Mouse (Mus musculus) midbrain, embryonic 15.5 days (tissue): ENCODE results near the gene Klhl8. TPM values are rescaled to one million over a fixed set of nuclear protein-coding genes. Genes with fewer than 3 reads are reported as not detected.

Source experiments
- ATAC-seq: fragments of 200-750 bp; cut with Nextera tagmentation; replicated peaks from 2 replicates; pipeline ENCODE4 v1.8.0; 2017; ENCODE audit warnings: moderate TSS enrichment
- H3K27ac ChIP-seq: fragments of 300-500 bp; sonication (generic); 2 replicates; pipeline ENCODE4 v1.5.1; 2015; ENCODE audit warnings: mild to moderate bottlenecking, inconsistent platforms
- H3K27me3 ChIP-seq: fragments of 300-500 bp; sonication (generic); replicated peaks from 2 replicates; pipeline ENCODE4 v1.6.1; 2015; ENCODE audit warnings: inconsistent platforms
- H3K36me3 ChIP-seq: fragments of 300-500 bp; sonication (generic); replicated peaks from 2 replicates; pipeline ENCODE4 v1.6.1; 2015; ENCODE audit warnings: inconsistent platforms
- H3K4me1 ChIP-seq: fragments of 300-500 bp; sonication (generic); 2 replicates; pipeline ENCODE4 v1.6.1; 2015; ENCODE audit warnings: inconsistent platforms
- H3K4me2 ChIP-seq: fragments of 300-500 bp; sonication (generic); 2 replicates; pipeline ENCODE4 v1.6.1; 2015; ENCODE audit warnings: inconsistent platforms, mild to moderate bottlenecking, moderate library complexity
- H3K4me3 ChIP-seq: fragments of 300-500 bp; sonication (generic); 2 replicates; pipeline ENCODE4 v1.5.1; 2015; ENCODE audit warnings: mild to moderate bottlenecking, inconsistent platforms
- H3K9ac ChIP-seq: fragments of 300-500 bp; sonication (generic); 2 replicates; pipeline ENCODE4 v1.6.1; 2015; ENCODE audit warnings: mild to moderate bottlenecking, inconsistent platforms
- H3K9me3 ChIP-seq: fragments of 300-500 bp; sonication (generic); 2 replicates; pipeline ENCODE4 v1.6.1; 2016; ENCODE audit warnings: inconsistent platforms
- WGBS: fragments of 180-500 bp; shearing (Covaris S2); methylation state at CpG from one replicate; pipeline ENCODE4 v1.1.7; 2015; ENCODE audit warnings: mixed read lengths; 5-methylcytosine and 5-hydroxymethylcytosine counted together
- polyA plus RNA-seq: library from polyadenylated mRNA; unstranded; fragments of >200 nt; fragmentation: Nextera tagmentation; extraction: Ambion mirVana; gene quantifications from 2 replicates; pipeline ENCODE4 v1.2.1, GENCODE M21; 2015

Klhl8 gene
- polyA plus RNA-seq, 1 experiment from 2014 or later: 46.4 TPM

DNA sequence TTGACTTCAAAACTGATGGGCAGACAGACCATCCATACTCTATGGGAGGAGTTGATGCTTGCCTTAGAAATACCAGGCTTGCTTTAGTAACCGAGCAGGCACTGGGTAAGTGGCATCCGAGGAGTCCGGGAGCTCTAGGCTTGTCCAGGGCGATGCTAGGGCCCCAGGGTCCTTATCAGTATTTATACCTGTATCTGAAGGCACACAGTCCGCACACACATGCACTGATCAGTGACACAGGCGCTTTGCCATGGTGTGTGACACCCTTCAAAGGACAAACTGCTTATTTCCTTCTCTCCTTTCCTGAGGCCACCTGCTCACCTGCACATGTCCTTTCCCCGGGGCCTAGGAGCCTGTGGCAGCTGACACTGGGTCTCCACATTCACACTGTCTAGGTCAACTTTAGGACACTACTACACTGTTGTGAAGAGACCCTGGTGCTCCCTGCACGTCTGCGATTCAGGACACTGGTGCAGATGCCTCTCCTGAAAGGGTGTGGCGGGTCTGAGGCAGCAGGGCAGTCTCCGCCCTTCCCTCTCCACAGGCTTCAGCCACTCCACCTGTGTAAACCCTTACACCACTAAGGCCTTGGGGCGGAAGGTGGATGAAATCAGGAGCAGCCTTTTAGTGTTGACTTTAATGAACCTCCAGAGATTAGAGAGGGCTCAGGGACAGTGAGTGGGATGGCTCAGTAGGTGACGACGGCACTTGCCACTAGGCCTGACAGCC, 55.4 kb downstream of the Klhl8 start:
- H3K9ac ChIP-seq: no peak overlapping the region
- peaks cover 11% of the 10 kb centered on the region for H3K4me1 ChIP-seq
- H3K9me3 ChIP-seq: no peaks in the 10 kb centered on the region
- H3K4me2 ChIP-seq: no peak overlapping the region
- H3K4me3 ChIP-seq: no peak overlapping the region
- peak; percentile 57 for ATAC-seq
- H3K27ac ChIP-seq: no peak overlapping the region
- no peaks in the 10 kb centered on the region for H3K36me3 ChIP-seq
- WGBS: 87% methylated on average over 14 of the region's 14 CpGs
- no peaks in the 10 kb centered on the region for H3K27me3 ChIP-seq

DNA sequence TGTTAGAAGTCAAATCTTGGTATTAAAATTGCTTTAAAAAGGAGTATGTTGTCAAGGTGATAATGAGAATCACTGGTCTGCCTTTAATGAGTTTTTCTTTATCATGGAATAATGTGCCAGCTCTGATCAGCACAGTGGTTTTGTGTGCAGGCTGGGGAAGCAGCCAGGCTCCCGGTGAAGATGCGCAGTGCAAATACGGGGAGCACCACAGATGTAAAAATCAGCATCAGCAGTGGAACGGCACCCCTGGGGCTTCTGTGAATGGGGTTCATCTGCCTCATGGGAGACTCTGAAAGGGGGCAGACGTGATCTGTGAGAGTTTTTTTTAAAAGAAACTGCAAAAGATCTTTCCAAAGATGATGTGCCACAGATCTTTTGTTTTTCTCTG, 56.3 kb downstream of the Klhl8 start:
- H3K36me3 ChIP-seq: no peaks in the 10 kb centered on the region
- H3K9me3 ChIP-seq: no peaks in the 10 kb centered on the region
- no peak overlapping the region for H3K4me2 ChIP-seq
- H3K27me3 ChIP-seq: no peaks in the 10 kb centered on the region
- no peak overlapping the region for H3K4me3 ChIP-seq
- H3K9ac ChIP-seq: no peak overlapping the region
- 0 out of 2 replicates have a peak overlapping the region, but pooled peaks have one; percentile 34 for H3K27ac ChIP-seq
- 44% methylated on average over 5 of the region's 5 CpGs for WGBS
- H3K4me1 ChIP-seq: peaks cover 11% of the 10 kb centered on the region
- ATAC-seq: no peak

DNA sequence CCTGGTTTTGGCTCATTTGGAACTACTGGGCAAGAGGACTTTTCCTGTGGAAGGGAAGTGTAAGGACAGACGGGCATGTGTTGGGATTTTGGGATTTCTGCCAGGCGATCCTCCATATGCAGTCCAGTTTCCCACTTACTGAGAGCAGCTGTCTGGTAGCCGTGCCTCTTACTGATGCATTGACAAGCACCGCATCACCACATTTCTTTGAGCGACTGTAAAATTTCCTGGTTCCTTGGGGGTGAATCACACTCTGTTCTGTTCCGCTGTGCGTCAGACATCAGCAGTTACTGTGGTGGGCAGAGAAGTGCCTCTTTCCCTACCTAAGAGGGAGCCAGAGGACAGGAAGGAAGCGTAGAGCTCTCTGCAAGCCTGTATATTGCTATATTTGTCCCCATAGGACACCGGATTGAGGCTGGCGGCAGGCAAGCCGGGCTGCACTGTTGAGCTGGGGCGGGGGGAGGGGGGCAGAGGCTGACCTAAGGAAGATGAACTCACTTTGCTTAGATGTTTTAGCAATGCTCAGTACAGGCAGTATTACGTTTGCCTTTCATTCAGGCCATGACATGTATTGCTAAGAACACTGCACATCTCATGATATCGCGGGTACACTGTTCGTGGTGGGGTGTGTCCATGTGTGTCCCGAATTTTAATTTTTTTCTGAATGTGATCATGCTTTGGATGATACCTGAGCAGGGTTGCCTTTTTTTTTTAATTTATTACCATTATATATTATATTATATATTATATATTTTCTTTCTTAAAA, 56.8 kb downstream of the Klhl8 start:
- peaks cover 11% of the 10 kb centered on the region for H3K4me1 ChIP-seq
- H3K36me3 ChIP-seq: no peaks in the 10 kb centered on the region
- no peaks in the 10 kb centered on the region for H3K27me3 ChIP-seq
- no peaks in the 10 kb centered on the region for H3K9me3 ChIP-seq
- H3K4me2 ChIP-seq: peak overlapping the region; percentile 21; the same call in 1 of the 2 replicates
- H3K9ac ChIP-seq: no peak overlapping the region
- peak overlapping the region; percentile 62 for H3K27ac ChIP-seq
- 55% methylated on average over 17 of the region's 17 CpGs for WGBS
- ATAC-seq: peak; percentile 70
- H3K4me3 ChIP-seq: no peak overlapping the region

DNA sequence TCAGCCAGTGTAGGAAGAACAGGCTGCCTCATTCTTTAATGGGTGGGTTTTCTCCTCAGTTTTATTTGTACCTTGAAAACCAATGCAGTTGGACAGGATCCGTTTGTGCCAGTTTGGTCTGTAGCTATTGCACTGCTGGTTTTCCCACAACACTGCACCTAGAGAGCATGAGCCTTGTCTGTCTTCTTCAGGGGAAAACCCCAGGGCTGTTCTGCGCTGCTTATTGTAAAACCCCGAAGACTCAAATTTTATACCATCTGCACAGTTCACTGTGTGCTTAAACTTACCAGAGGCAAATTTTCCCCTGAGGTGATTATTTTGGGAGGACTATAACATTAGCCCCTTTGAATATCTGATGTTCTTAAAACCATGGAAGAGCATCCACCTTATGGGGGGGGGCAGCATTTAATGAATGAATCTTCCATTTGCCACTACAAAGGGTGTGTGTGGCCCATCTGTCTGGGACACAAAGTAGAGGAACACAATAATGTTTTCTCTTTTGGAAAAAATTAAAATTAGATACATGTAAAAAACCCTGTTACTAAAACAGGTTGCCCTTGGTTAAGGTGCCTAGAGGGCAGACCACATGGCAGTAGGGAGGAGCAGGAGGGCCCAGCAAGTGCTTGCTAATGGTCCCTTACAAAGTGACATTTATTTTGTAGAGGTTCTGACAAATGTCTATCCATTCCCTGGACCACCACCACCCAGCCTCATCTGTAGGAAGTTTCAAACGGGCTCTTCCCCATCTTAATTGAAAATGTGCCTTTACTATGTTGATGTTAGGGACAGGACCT, 58.1 kb downstream of the Klhl8 start:
- H3K9me3 ChIP-seq: no peaks in the 10 kb centered on the region
- H3K36me3 ChIP-seq: no peaks in the 10 kb centered on the region
- H3K27me3 ChIP-seq: no peaks in the 10 kb centered on the region
- H3K9ac ChIP-seq: no peak overlapping the region
- 86% methylated on average over 4 of the region's 4 CpGs for WGBS
- no peak overlapping the region for H3K4me3 ChIP-seq
- no peak for ATAC-seq
- H3K4me2 ChIP-seq: no peak overlapping the region
- H3K27ac ChIP-seq: no peak overlapping the region
- peaks cover 11% of the 10 kb centered on the region for H3K4me1 ChIP-seq

DNA sequence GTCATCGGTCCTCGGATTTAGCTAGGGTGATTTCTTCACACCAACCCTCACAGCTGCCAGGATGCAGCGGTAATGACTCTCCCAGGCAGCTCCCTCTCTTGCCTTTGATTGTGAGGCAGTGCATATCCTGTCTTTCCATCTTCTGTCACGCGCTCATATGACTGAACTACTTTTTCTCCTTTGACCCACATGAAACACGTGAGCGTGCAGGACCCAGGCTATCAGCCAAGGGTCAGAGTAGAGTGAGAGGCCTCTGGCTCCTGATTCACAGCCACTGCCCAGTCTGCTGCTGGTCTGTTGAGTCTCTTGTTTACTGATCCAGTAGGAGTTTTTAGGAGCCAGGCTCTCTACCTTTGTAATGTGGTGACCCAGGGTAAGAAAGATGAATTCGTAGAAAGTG, 62.5 kb downstream of the Klhl8 start:
- no peak for ATAC-seq
- no peak overlapping the region for H3K4me3 ChIP-seq
- H3K27ac ChIP-seq: no peak overlapping the region
- no peak overlapping the region for H3K9ac ChIP-seq
- WGBS: 91% methylated on average over 8 of the region's 8 CpGs
- no peak overlapping the region for H3K4me2 ChIP-seq
- no peaks in the 10 kb centered on the region for H3K9me3 ChIP-seq
- no peaks in the 10 kb centered on the region for H3K36me3 ChIP-seq
- no peaks in the 10 kb centered on the region for H3K27me3 ChIP-seq
- peaks cover 16% of the 10 kb centered on the region for H3K4me1 ChIP-seq

DNA sequence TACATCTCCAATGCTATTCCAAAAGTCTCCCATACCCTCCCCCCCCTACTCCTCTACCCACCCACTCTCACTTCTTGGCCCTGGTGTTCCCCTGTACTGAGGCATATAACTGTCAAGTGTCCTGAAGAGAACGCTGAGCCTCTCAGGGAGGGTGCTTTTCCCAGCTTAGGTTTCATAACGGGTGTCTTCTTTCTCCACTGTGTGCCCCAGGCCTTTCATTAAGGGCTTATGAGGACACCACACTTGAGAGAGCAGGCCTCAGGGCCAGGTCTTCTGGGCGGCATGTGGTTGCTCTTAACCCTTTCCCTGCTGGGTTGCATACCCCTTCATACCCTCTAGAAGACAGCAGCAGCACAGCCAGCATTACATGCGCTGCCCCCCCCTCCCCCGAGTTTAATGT, 64.5 kb downstream of the Klhl8 start:
- H3K27me3 ChIP-seq: no peaks in the 10 kb centered on the region
- H3K4me1 ChIP-seq: peaks cover 16% of the 10 kb centered on the region
- no peaks in the 10 kb centered on the region for H3K9me3 ChIP-seq
- 38% methylated on average over 5 of the region's 5 CpGs for WGBS
- no peaks in the 10 kb centered on the region for H3K36me3 ChIP-seq
- no peak overlapping the region for H3K9ac ChIP-seq
- H3K27ac ChIP-seq: no peak overlapping the region
- no peak for ATAC-seq
- H3K4me3 ChIP-seq: no peak overlapping the region
- no peak overlapping the region for H3K4me2 ChIP-seq

DNA sequence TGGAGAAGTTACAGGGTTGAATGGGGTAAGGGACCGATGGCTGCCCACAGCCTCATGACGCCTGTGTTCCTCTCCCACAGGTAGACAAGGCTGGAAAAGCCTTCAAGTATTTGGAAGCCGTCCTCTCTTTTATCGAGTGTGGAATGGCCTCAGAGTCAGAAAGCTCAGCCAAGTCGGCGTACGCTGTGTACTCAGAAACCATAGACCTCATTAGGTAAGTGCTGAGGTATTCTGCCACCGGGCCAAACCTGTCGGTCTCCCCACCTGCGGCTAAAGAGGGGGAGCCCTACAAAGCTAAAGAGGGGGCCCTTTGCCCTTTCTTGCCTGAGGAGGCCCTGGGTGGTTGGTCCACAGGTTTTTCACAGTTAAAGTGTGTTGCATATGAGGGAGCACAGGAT, 64.9 kb downstream of the Klhl8 start:
- Histone ChIP-seq H3K9me3 (no peaks in the 10 kb centered on the region), H3K9ac (no peak overlapping the region), H3K27ac (no peak overlapping the region), H3K4me3 (no peak overlapping the region), H3K4me1 (peaks cover 16% of the 10 kb centered on the region), H3K4me2 (no peak overlapping the region), H3K36me3 (no peaks in the 10 kb centered on the region), H3K27me3 (no peaks in the 10 kb centered on the region)
- ATAC-seq: no peak
- WGBS: 85% methylated on average over 10 of the region's 10 CpGs

DNA sequence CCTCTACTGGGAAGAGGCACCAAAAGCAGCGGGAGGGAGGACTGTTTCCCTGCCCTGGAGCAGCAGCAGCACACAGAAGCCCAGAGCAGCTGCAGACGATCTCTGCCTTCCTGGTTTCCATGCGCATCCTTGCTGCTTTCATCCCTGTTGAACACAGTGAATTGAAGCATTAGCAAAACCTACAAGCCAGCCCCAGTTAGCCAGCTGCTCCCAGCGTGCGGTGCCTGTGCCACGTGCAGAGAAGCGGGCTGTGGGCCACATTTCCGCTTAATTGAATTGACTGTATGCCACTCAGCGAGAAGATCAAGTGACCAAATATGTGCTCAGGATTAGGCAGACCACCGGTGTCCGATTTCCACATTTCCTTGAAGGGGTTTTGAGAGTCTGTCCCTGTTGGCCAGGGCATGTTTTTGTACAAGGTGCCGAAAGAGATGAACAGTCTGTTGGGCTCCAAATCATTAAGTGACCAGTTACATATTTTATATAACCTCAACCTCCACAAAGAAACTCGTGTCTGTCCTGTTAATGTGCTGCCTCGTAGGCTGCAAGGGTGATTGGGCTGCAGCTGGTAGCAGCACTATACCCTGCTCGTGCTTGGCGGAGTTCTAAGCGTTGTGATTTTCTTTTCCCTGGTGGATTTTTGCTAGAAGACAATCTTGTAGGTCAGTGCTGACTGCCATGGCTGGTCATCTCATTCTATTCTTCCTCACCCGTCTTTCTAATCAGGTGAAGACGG, 65.5 kb downstream of the Klhl8 start:
- Histone ChIP-seq H3K9ac (no peak overlapping the region), H3K27ac (0 out of 2 replicates have a peak overlapping the region, but pooled peaks have one; percentile 14)
- WGBS: 32% methylated on average over 19 of the region's 19 CpGs

DNA sequence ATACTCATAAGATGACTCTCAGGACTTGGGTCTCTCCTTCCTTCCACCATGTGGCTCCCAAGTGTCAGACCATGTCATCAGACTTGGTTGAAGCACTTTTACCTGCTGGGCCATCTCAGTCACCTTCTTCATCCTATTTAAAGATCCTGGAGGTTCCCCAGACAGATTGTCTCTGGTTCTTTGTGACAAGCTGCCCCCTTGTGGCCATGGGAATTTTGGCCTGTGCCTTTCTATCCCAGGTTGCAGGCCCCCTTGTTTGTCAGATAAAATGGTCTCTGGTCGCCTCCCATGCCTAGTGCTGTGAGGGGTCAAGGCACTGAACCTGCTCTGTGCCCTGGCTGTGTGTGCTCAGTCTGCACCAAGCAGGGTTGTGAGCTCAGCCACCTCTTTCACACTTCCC, 67.1 kb downstream of the Klhl8 start:
- Histone ChIP-seq H3K9ac (no peak overlapping the region), H3K9me3 (no peaks in the 10 kb centered on the region), H3K27ac (no peak overlapping the region), H3K4me1 (peaks cover 16% of the 10 kb centered on the region), H3K4me3 (no peak overlapping the region), H3K4me2 (no peak overlapping the region), H3K36me3 (no peaks in the 10 kb centered on the region), H3K27me3 (no peaks in the 10 kb centered on the region)
- WGBS: 45% methylated on average over 1 of the region's 1 CpGs
- ATAC-seq: no peak

More for the DNA sequence above, 65.5 kb downstream of the Klhl8 start:
- Histone ChIP-seq H3K27me3 (no peaks in the 10 kb centered on the region), H3K4me2 (no peak overlapping the region), H3K9me3 (no peaks in the 10 kb centered on the region), H3K4me3 (no peak overlapping the region), H3K36me3 (no peaks in the 10 kb centered on the region), H3K4me1 (peaks cover 16% of the 10 kb centered on the region)
- ATAC-seq: peak; percentile 71

DNA sequence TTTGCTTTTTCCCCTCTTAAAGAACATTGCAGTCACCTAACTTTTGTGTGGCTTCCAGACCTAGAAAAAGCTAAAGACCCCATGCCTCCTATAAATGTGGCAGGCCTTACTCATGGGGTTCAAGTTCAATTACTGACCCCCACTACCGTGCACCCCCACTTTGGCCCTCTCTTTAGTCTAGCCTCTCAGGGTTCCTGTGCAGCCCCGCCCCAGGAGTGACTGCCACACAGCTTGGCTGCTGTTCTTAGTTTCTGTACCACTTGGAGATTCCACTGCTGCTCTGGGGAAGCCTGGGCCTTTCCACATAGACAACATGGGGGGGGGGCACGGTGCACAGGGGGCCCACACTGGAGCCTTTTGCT, 71.8 kb downstream of the Klhl8 start:
- ATAC-seq: no peak
- WGBS: 79% methylated on average over 3 of the region's 3 CpGs
- Histone ChIP-seq H3K27me3 (no peaks in the 10 kb centered on the region), H3K36me3 (no peaks in the 10 kb centered on the region), H3K9ac (no peak overlapping the region), H3K27ac (no peak overlapping the region), H3K4me3 (no peak overlapping the region), H3K4me1 (no peaks in the 10 kb centered on the region), H3K4me2 (no peak overlapping the region), H3K9me3 (no peaks in the 10 kb centered on the region)

DNA sequence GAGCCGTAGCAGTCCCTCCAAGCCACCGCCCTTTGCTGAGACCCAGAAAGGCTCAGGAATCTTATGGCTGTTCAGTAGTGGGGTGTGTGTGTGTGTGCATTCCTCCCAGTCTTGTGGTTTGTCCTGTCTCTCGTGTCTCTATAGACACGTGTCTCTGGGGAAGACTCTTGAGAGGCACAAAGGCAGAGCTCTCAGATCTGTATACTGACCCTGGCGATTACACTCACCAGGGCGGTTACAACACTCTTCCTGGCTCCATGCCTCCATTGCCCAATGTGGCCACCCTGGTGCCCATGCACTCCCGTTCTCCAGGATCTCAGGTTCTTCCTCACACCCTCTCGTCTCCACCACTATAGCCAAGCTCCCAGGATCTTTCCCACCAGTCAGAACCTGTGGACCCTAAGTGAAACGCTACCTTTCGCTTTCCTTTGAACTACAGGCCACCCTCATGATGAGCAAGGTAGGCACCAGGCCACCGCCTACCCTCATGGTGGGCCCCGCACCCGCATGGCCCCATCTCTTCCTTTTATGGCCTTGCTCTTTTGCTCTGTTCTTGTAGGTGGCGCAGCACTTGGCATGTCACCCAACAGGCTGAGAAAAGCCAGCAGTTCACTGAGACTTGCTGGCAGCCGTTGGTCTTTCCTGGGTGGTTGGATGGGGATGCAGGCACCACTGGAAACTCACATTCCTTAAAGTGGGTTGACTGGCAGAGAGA, 72.4 kb downstream of the Klhl8 start:
- no peak for ATAC-seq
- WGBS: 91% methylated on average over 15 of the region's 15 CpGs
- no peaks in the 10 kb centered on the region for H3K36me3 ChIP-seq
- H3K4me3 ChIP-seq: no peak overlapping the region
- H3K27me3 ChIP-seq: no peaks in the 10 kb centered on the region
- H3K4me2 ChIP-seq: no peak overlapping the region
- no peaks in the 10 kb centered on the region for H3K4me1 ChIP-seq
- H3K27ac ChIP-seq: no peak overlapping the region
- no peaks in the 10 kb centered on the region for H3K9me3 ChIP-seq
- no peak overlapping the region for H3K9ac ChIP-seq
